ENCODE assay signal across 1 mouse cellular context in the genomic region with DNA sequence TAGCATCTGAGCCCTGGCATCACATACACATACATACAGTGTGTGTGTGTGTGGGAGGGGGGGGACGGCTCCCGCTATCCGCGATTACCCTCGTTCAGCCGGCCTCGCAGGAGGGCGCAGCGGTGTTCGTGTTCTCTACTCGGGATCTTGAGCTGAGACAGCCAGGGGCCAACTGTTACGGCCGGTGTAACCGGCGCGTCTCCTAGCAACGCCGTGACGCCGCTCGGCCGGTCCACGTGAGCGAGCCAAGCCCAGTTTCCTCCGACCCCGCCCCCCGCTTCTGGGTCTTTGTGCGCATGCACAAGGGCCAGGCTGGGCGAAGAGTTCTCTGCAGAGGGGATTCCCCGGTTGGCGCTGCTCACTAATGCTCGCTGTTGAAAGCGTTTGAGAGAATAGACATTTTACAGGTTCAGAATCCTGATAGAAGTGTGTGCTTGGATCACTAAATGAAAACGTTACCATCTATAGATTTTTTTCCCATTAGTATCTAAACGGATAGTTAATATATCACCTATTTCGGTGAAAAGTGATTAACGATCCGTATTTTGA.
TF ChIP-seq lines count a peak whose summit lies in the region.

No protein-coding gene starts in this region.

TF ChIP-seq in CH12.LX, 34 proteins besides CTCF, POLR2A, EP300 and RAD21 (continued from another document):
- TF ChIP-seq TCF12 (IDR thresholded peaks at IDR 0.05; ENCODE audit: low read depth, low read length), result no peak
- no peak for TF ChIP-seq ELF1 (IDR thresholded peaks at IDR 0.05; ENCODE audit: low read depth, low read length)
- no peak for TF ChIP-seq JUND (conservative IDR thresholded peaks at IDR 0.05; ENCODE audit: low read depth, low read length)
- TF ChIP-seq BHLHE40 (IDR thresholded peaks at IDR 0.05; ENCODE audit: low read depth, low read length), result peak; percentile 95
- TF ChIP-seq MAX (IDR thresholded peaks at IDR 0.05; ENCODE audit: low read length), result peak; percentile 89
- TF ChIP-seq KAT2A (IDR thresholded peaks at IDR 0.05; ENCODE audit: insufficient replicate concordance, low read length), result no peak
- no peak for TF ChIP-seq ZC3H11A (IDR thresholded peaks at IDR 0.05; ENCODE audit: low read depth, low read length)
- no peak for TF ChIP-seq ZKSCAN1 (IDR thresholded peaks at IDR 0.05; ENCODE audit: borderline replicate concordance, low read depth, low read length)
- peak; percentile 93 for TF ChIP-seq NRF1 (IDR thresholded peaks at IDR 0.05; ENCODE audit: low read depth, low read length)
- TF ChIP-seq E2F4 (IDR thresholded peaks at IDR 0.05; ENCODE audit: insufficient replicate concordance, low read depth, low read length), result no peak
- TF ChIP-seq GABPA (IDR thresholded peaks at IDR 0.05; ENCODE audit: insufficient replicate concordance, low read depth, low read length), result no peak
- TF ChIP-seq MAZ (IDR thresholded peaks at IDR 0.05; ENCODE audit: low read depth, low read length), result no peak
- peak; percentile 100 for TF ChIP-seq MXI1 (IDR thresholded peaks at IDR 0.05; ENCODE audit: low read depth, low read length)
- no peak for TF ChIP-seq PAX5 (IDR thresholded peaks at IDR 0.05; ENCODE audit: low read length)
- TF ChIP-seq MAFK (IDR thresholded peaks at IDR 0.05; ENCODE audit: insufficient replicate concordance, low read length), result no peak
- TF ChIP-seq IRF4 (IDR thresholded peaks at IDR 0.05; ENCODE audit: low read depth, low read length), result no peak
- TF ChIP-seq RCOR1 (conservative IDR thresholded peaks at IDR 0.05; ENCODE audit: low read depth, low read length), result no peak
- peak; percentile 79 for TF ChIP-seq USF1 (IDR thresholded peaks at IDR 0.05; ENCODE audit: low read depth, low read length)
- no peak for TF ChIP-seq POLR2AphosphoS2 (IDR thresholded peaks at IDR 0.05; ENCODE audit: low read depth, low read length)
- no peak for TF ChIP-seq SMC3 (IDR thresholded peaks at IDR 0.05; ENCODE audit: low read depth, low read length)
- TF ChIP-seq CHD1 (IDR thresholded peaks at IDR 0.05; ENCODE audit: low read depth, low read length), result 0 out of 2 replicates have a peak, but pooled peaks have one; percentile 17
- no peak for TF ChIP-seq HCFC1 (IDR thresholded peaks at IDR 0.05; ENCODE audit: low read depth, low read length)
- no peak; the same call in 1 of the 2 replicates for TF ChIP-seq MYC (IDR thresholded peaks at IDR 0.05; ENCODE audit: low read depth, low read length)
- no peak for TF ChIP-seq ZNF384 (IDR thresholded peaks at IDR 0.05; ENCODE audit: low read depth, low read length)
- no peak for TF ChIP-seq TBP (conservative IDR thresholded peaks at IDR 0.05; ENCODE audit: low read depth, low read length)
- peak; percentile 34; the same call in 1 of the 2 replicates for TF ChIP-seq MEF2A (IDR thresholded peaks at IDR 0.05; ENCODE audit: borderline replicate concordance, low read depth, low read length)
- TF ChIP-seq SIN3A (IDR thresholded peaks at IDR 0.05; ENCODE audit: low read length), result peak; percentile 99
- TF ChIP-seq JUN (IDR thresholded peaks at IDR 0.05; ENCODE audit: insufficient read depth, low read depth, low read length), result no peak
- TF ChIP-seq USF2 (conservative IDR thresholded peaks at IDR 0.05; ENCODE audit: low read depth, low read length), result peak; percentile 42; the same call in 1 of the 2 replicates
- peak; percentile 34 for TF ChIP-seq ETS1 (conservative IDR thresholded peaks at IDR 0.05; ENCODE audit: low read depth, low read length)
- no peak for TF ChIP-seq UBTF (IDR thresholded peaks at IDR 0.05; ENCODE audit: low read depth, low read length)
- no peak for TF ChIP-seq ZMIZ1 (IDR thresholded peaks at IDR 0.05; ENCODE audit: low read depth, low read length)
